Mouse (Mus musculus): ENCODE data around the gene Snx29.
"Not testable (repeated sequence)": the region's sequence is repeated elsewhere in the genome, so short reads cannot be mapped to it uniquely, and the experiment has no call there.

Gene Snx29

GRCm38 (mm10) chr16:11541769-11542168 is 219.1 kb downstream of the Snx29 start:
- no peak for DNase-seq

GRCm38 (mm10) chr16:11550043-11550725 is 227.5 kb downstream of the Snx29 start:
- DNase-seq: no peak

GRCm38 (mm10) chr16:11561714-11562113 is 239.0 kb downstream of the Snx29 start:
- no peak for DNase-seq

- no peak for DNase-seq
Measured at GRCm38 (mm10) chr16:11563846-11564245, 241.1 kb downstream of the Snx29 start.

- DNase-seq: no peak
Measured at GRCm38 (mm10) chr16:11565126-11565525, 242.4 kb downstream of the Snx29 start.

GRCm38 (mm10) chr16:11567594-11567993 is 244.9 kb downstream of the Snx29 start:
- DNase-seq: no peak

GRCm38 (mm10) chr16:11568095-11568494 is 245.4 kb downstream of the Snx29 start:
- DNase-seq: no peak

GRCm38 (mm10) chr16:11568601-11569000 is 245.9 kb downstream of the Snx29 start:
- no peak for DNase-seq

GRCm38 (mm10) chr16:11569127-11569526 is 246.4 kb downstream of the Snx29 start:
- no peak for DNase-seq

- no peak for DNase-seq
Measured at GRCm38 (mm10) chr16:11570072-11570471, 247.4 kb downstream of the Snx29 start.

- DNase-seq: no peak
Measured at GRCm38 (mm10) chr16:11574517-11574916, 251.8 kb downstream of the Snx29 start.

- not testable (repeated sequence) for DNase-seq
Measured at GRCm38 (mm10) chr16:11575733-11576132, 253.0 kb downstream of the Snx29 start.

GRCm38 (mm10) chr16:11577541-11578255 is 255.0 kb downstream of the Snx29 start:
- no peak for DNase-seq

GRCm38 (mm10) chr16:11579676-11580098 is 257.0 kb downstream of the Snx29 start:
- peak; percentile 53 for DNase-seq

- peak; percentile 77 for DNase-seq
Measured at GRCm38 (mm10) chr16:11583941-11584639, 261.4 kb downstream of the Snx29 start.

GRCm38 (mm10) chr16:11588689-11589088 is 266.0 kb downstream of the Snx29 start:
- no peak for DNase-seq

- DNase-seq: no peak
Measured at GRCm38 (mm10) chr16:11589336-11589735, 266.6 kb downstream of the Snx29 start.

GRCm38 (mm10) chr16:11589782-11590695 is 267.3 kb downstream of the Snx29 start:
- DNase-seq: no peak

- no peak for DNase-seq
Measured at GRCm38 (mm10) chr16:11596599-11596998, 273.9 kb downstream of the Snx29 start.

GRCm38 (mm10) chr16:11597769-11598168 is 275.1 kb downstream of the Snx29 start:
- no peak for DNase-seq

GRCm38 (mm10) chr16:11599523-11599922 is 276.8 kb downstream of the Snx29 start:
- DNase-seq: no peak

GRCm38 (mm10) chr16:11601336-11602082 is 278.8 kb downstream of the Snx29 start:
- DNase-seq: no peak
